Mouse (Mus musculus) MEL (cell line): ENCODE measurements around the gene Keg1. TPM values are rescaled to one million over a fixed set of nuclear protein-coding genes. Genes with fewer than 3 reads are reported as not detected.

ENCODE experiments used
- DNase-seq: peaks from one replicate; pipeline ENCODE4 v3.0.0; 2011; ENCODE audit warnings: low read depth, low spot score
- H3K27ac ChIP-seq: 2 replicates; pipeline ENCODE4 v1.5.1; 2012; ENCODE audit warnings: low read depth, mild to moderate bottlenecking, control low read depth, low read length, moderate library complexity; ENCODE audit not compliant: control insufficient read depth
- H3K27me3 ChIP-seq, 2 experiments: fragments of 150-350 bp in 1 of 2; sonication (generic) in 1 of 2; 2 replicates each; pipeline ENCODE4 v1.6.1; 2012; ENCODE audit warnings: low read length in 2 of 2, mild to moderate bottlenecking in 2 of 2, improper control_type of control experiment in 1 of 2, moderate library complexity in 1 of 2; ENCODE audit not compliant: insufficient read depth in 2 of 2, control insufficient read depth in 1 of 2
- H3K36me3 ChIP-seq, 2 experiments: 2 replicates each; pipeline ENCODE4 v1.6.1; 2012 to 2014; ENCODE audit warnings: low read length in 2 of 2, improper control_type of control experiment in 1 of 2, inconsistent platforms in 1 of 2, mild to moderate bottlenecking in 1 of 2; ENCODE audit not compliant: insufficient read depth in 2 of 2, control insufficient read depth in 1 of 2
- H3K4me1 ChIP-seq, 2 experiments: fragments of 150-350 bp in 1 of 2; sonication (generic) in 1 of 2; 2 replicates each; pipeline ENCODE4 v1.6.1; 2012; ENCODE audit warnings: low read length in 2 of 2, improper control_type of control experiment in 1 of 2, mild to moderate bottlenecking in 1 of 2; ENCODE audit not compliant: insufficient read depth in 2 of 2, control insufficient read depth in 1 of 2
- H3K4me3 ChIP-seq, 2 experiments: fragments of 150-350 bp in 1 of 2; sonication (generic) in 1 of 2; 2 replicates each; pipeline ENCODE4 v1.5.1; 2012; ENCODE audit warnings: low read depth in 2 of 2, low read length in 2 of 2, mild to moderate bottlenecking in 2 of 2, moderate library complexity in 2 of 2, control low read depth in 1 of 2, improper control_type of control experiment in 1 of 2; ENCODE audit not compliant: control insufficient read depth in 1 of 2, insufficient read depth in 1 of 2
- H3K79me2 ChIP-seq: 2 replicates; pipeline ENCODE4 v1.6.1; 2012; ENCODE audit warnings: mild to moderate bottlenecking, low read length, moderate library complexity; ENCODE audit not compliant: control insufficient read depth, poor library complexity, insufficient read depth
- H3K9ac ChIP-seq: 2 replicates; pipeline ENCODE4 v1.6.1; 2012; ENCODE audit warnings: low read depth, mild to moderate bottlenecking, control low read depth, low read length, moderate library complexity; ENCODE audit not compliant: control insufficient read depth, poor library complexity, severe bottlenecking
- H3K9me3 ChIP-seq: fragments of 150-350 bp; sonication (generic); replicated peaks from 2 replicates; pipeline ENCODE4 v1.6.1; 2012; ENCODE audit warnings: mild to moderate bottlenecking, low read length, improper control_type of control experiment, moderate library complexity; ENCODE audit not compliant: insufficient read depth
- CTCF ChIP-seq, 3 experiments: IDR thresholded peaks in 2 of 3; conservative IDR thresholded peaks in 1 of 3; 2 replicates each; pipeline ENCODE4 v1.5.1; 2011 to 2012; ENCODE audit warnings: low read length in 3 of 3, low read depth in 2 of 3, mild to moderate bottlenecking in 2 of 3, improper control_type of control experiment in 1 of 3, inconsistent platforms in 1 of 3, mixed read lengths in 1 of 3, moderate library complexity in 1 of 3; ENCODE audit not compliant: control insufficient read depth in 1 of 3, insufficient read depth in 1 of 3, poor library complexity in 1 of 3, severe bottlenecking in 1 of 3
- E2F4 ChIP-seq: IDR thresholded peaks from 2 replicates; pipeline ENCODE4 v1.6.1; 2011; ENCODE audit warnings: low read depth, low read length, improper control_type of control experiment, borderline replicate concordance
- HCFC1 ChIP-seq: IDR thresholded peaks from 2 replicates; pipeline ENCODE4 v1.6.1; 2012; ENCODE audit warnings: low read depth, mild to moderate bottlenecking, inconsistent platforms, low read length, improper control_type of control experiment, moderate library complexity
- JUND ChIP-seq: IDR thresholded peaks from 2 replicates; pipeline ENCODE4 v1.6.1; 2011; ENCODE audit warnings: low read depth, mild to moderate bottlenecking, improper control_type of control experiment, low read length
- KAT2A ChIP-seq: conservative IDR thresholded peaks from 2 replicates; pipeline ENCODE4 v1.6.1; 2012; ENCODE audit warnings: low read depth, low read length, improper control_type of control experiment, inconsistent platforms
- MAZ ChIP-seq: IDR thresholded peaks from 2 replicates; pipeline ENCODE4 v1.6.1; 2012; ENCODE audit warnings: low read depth, mild to moderate bottlenecking, inconsistent platforms, low read length, improper control_type of control experiment
- MXI1 ChIP-seq: IDR thresholded peaks from 2 replicates; pipeline ENCODE4 v1.6.1; 2011; ENCODE audit warnings: mild to moderate bottlenecking, low read depth, low read length, improper control_type of control experiment
- MYB ChIP-seq: IDR thresholded peaks from 2 replicates; pipeline ENCODE4 v1.6.1; 2011; ENCODE audit warnings: mild to moderate bottlenecking, low read depth, low read length, improper control_type of control experiment
- MYC ChIP-seq: IDR thresholded peaks from 2 replicates; pipeline ENCODE4 v1.6.1; 2011; ENCODE audit warnings: low read depth, mild to moderate bottlenecking, low read length, improper control_type of control experiment, moderate library complexity
- POLR2A ChIP-seq, 2 experiments: IDR thresholded peaks; 2 replicates each; pipeline ENCODE4 v1.6.1; 2011 to 2012; ENCODE audit warnings: low read length in 2 of 2, mild to moderate bottlenecking in 2 of 2, control low read depth in 1 of 2, improper control_type of control experiment in 1 of 2, low read depth in 1 of 2, moderate library complexity in 1 of 2; ENCODE audit not compliant: control insufficient read depth in 1 of 2, insufficient read depth in 1 of 2, poor library complexity in 1 of 2
- POLR2AphosphoS2 ChIP-seq: IDR thresholded peaks from 2 replicates; pipeline ENCODE4 v1.6.1; 2011; ENCODE audit warnings: low read length, improper control_type of control experiment
- RAD21 ChIP-seq: IDR thresholded peaks from 2 replicates; pipeline ENCODE4 v1.6.1; 2011; ENCODE audit warnings: mild to moderate bottlenecking, low read depth, low read length, improper control_type of control experiment
- SMC3 ChIP-seq: IDR thresholded peaks from 2 replicates; pipeline ENCODE4 v1.6.1; 2011; ENCODE audit warnings: low read depth, low read length, improper control_type of control experiment
- TAL1 ChIP-seq: IDR thresholded peaks from 2 replicates; pipeline ENCODE4 v1.6.1; 2012; ENCODE audit warnings: mild to moderate bottlenecking, inconsistent platforms, low read length, moderate library complexity, mixed read lengths
- TBP ChIP-seq: IDR thresholded peaks from 2 replicates; pipeline ENCODE4 v1.8.0; 2011; ENCODE audit warnings: low read depth, low read length, improper control_type of control experiment
- ZC3H11A ChIP-seq: IDR thresholded peaks from 2 replicates; pipeline ENCODE4 v1.6.1; 2012; ENCODE audit warnings: low read depth, mild to moderate bottlenecking, inconsistent platforms, low read length, improper control_type of control experiment
- ZKSCAN1 ChIP-seq: IDR thresholded peaks from 2 replicates; pipeline ENCODE4 v1.6.1; 2012; ENCODE audit warnings: low read depth, mild to moderate bottlenecking, inconsistent platforms, low read length, improper control_type of control experiment, moderate library complexity
- ZNF384 ChIP-seq: IDR thresholded peaks from 2 replicates; pipeline ENCODE4 v1.6.1; 2012; ENCODE audit warnings: low read depth, mild to moderate bottlenecking, inconsistent platforms, low read length, improper control_type of control experiment
- polyA plus RNA-seq, 2 experiments: library from polyadenylated mRNA; stranded (reverse) in 1 of 2; unstranded in 1 of 2; fragments of >175 nt in 1 of 2; fragments of >200 nt in 1 of 2; gene quantifications; 2 replicates each; pipeline versions ENCODE4 v1.2.1 to v1.2.4; 2012; ENCODE audit warnings: low replicate concordance in 2 of 2, low read depth in 1 of 2; ENCODE audit not compliant: insufficient read length in 2 of 2, insufficient read depth in 1 of 2, missing spikeins in 1 of 2
- total RNA-seq: library from RNA; depleted of rRNA; stranded (reverse); fragments of 300-350 nt; gene quantifications from 2 replicates; pipeline ENCODE4 v1.2.3, GENCODE M21; 2012

Keg1 gene
- total and polyA plus RNA-seq, 3 experiments: not detected

GRCm38 (mm10) chr19:12758936-12759478 is 63.4 kb downstream of the Keg1 start:
- H3K4me1 ChIP-seq: no peaks in the 10 kb centered on the region
- no peak overlapping the region for H3K9ac ChIP-seq
- TF ChIP-seq CTCF (IDR thresholded peaks at IDR 0.05 in 2 of 3, conservative IDR thresholded peaks at IDR 0.05 in 1 of 3; ENCODE audit: control insufficient read depth in 1 of 3, insufficient read depth in 1 of 3, low read depth in 2 of 3, low read length in 3 of 3, poor library complexity in 1 of 3, severe bottlenecking in 1 of 3) (no peak), TBP (no peak), ZNF384 (no peak), ZKSCAN1 (no peak), TAL1 (no peak), MYB (no peak), MXI1 (no peak), SMC3 (no peak)
- H3K36me3 ChIP-seq: peaks cover 0 to 1% of the 10 kb centered on the region in 2 experiments; a peak in 1 of 4 replicates
- DNase-seq: no peak
- H3K27me3 ChIP-seq: no peaks in the 10 kb centered on the region; a peak in 2 of 4 replicates
- H3K27ac ChIP-seq: no peak overlapping the region
- H3K9me3 ChIP-seq: no peaks in the 10 kb centered on the region
- H3K79me2 ChIP-seq: no peaks in the 10 kb centered on the region
- no peak overlapping the region for H3K4me3 ChIP-seq

GRCm38 (mm10) chr19:12759656-12760055 is 64.1 kb downstream of the Keg1 start:
- Histone ChIP-seq H3K27ac (no peak overlapping the region), H3K4me3 (no peak overlapping the region), H3K27me3 (no peaks in the 10 kb centered on the region; a peak in 1 of 4 replicates), H3K9me3 (no peaks in the 10 kb centered on the region), H3K36me3 (peaks cover 0 to 5% of the 10 kb centered on the region in 2 experiments; a peak in 1 of 4 replicates), H3K4me1 (no peaks in the 10 kb centered on the region), H3K79me2 (no peaks in the 10 kb centered on the region), H3K9ac (no peak overlapping the region)
- no peak for DNase-seq
- TF ChIP-seq MAZ: no peak
- no peak for TF ChIP-seq JUND
- TF ChIP-seq HCFC1: no peak

DNA sequence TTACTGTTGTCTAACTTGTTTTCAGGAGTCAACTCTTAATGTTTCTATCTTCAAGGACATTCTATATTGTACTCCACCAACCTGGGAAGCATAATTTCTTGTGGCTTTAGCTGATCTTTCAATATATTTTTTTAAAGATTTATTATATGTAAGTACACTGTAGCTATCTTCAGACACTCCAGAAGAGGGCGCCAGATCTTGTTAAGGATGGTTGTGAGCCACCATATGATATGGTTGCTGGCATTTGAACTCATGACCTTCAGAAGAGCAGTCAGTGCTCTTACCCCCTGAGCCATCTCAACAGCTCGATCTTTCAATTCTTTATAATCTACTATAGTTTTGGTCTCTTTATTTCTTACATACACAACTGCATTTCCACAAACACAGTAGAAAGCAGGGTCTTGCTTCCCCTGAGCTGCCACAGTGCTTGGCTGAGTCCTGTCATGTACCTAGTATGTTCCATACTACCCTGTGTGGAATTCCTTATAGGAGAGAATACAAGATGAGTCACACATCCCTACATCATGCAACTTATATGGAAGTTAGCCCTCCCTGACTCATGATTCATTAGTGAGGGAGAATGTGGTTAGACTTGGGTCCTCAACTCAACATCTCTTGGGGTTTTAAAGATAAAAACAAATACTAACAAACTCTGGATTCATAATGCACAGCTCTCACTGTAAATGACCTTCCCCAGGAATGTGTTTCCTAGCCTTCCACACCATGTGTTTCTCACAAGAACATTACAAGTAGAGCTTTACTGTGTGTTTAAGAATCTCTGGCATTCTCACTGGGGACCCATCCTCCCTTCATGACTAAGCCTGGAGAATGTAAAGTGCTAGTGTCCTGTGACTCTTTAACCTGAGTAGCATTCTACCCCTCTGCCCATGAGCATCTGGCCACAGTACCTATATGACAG is 66.9 kb downstream of the Keg1 start:
- TF ChIP-seq ZC3H11A (0 out of 2 replicates have a peak, but pooled peaks have one; percentile 14), MYC (no peak), SMC3 (peak; percentile 43), RAD21 (peak; percentile 25), MXI1 (no peak), MYB (no peak), POLR2AphosphoS2 (0 out of 2 replicates have a peak, but pooled peaks have one; percentile 56), E2F4 (no peak), ZKSCAN1 (no peak), KAT2A (no peak), POLR2A (IDR thresholded peaks at IDR 0.05; ENCODE audit: control insufficient read depth in 1 of 2, insufficient read depth in 1 of 2, low read depth in 1 of 2, low read length in 2 of 2, poor library complexity in 1 of 2) (no peak), CTCF (IDR thresholded peaks at IDR 0.05 in 2 of 3, conservative IDR thresholded peaks at IDR 0.05 in 1 of 3; ENCODE audit: control insufficient read depth in 1 of 3, insufficient read depth in 1 of 3, low read depth in 2 of 3, low read length in 3 of 3, poor library complexity in 1 of 3, severe bottlenecking in 1 of 3) (peak; percentile 20 to 45 (median 28); a peak in 5 of 6 replicates)
- Histone ChIP-seq H3K27ac (no peak overlapping the region), H3K9ac (no peak overlapping the region), H3K36me3 (peaks cover 0 to 10% of the 10 kb centered on the region in 2 experiments; a peak in 1 of 4 replicates), H3K27me3 (no peaks in the 10 kb centered on the region), H3K4me3 (no peak overlapping the region), H3K9me3 (no peaks in the 10 kb centered on the region), H3K4me1 (no peaks in the 10 kb centered on the region), H3K79me2 (no peaks in the 10 kb centered on the region)
- peak; percentile 27 for DNase-seq
